Mouse (Mus musculus) v-Abl transformed pro-B cells (cell line): ENCODE data around the gene Unc13d.

Source experiments
- in situ Hi-C, 2 experiments: fragments of 400-800 bp; cut with MboI; formaldehyde crosslinking; loops; one replicate each; pipeline ENCODE4 v1.15.1; 2025; ENCODE audit not compliant: unreplicated experiment in 2 of 2

Unc13d gene

GRCm38 (mm10) chr11:116025056-116025845 lies 52.5 kb downstream of the Unc13d start:
- in situ Hi-C loops: loop anchor here in 1 of 2 experiments (5.0 to 10.0 kb wide), 2 partner anchors 107 to 820 kb away; partner anchors contain the start of genes Jmjd6, Mettl23 and Trim65

DNA sequence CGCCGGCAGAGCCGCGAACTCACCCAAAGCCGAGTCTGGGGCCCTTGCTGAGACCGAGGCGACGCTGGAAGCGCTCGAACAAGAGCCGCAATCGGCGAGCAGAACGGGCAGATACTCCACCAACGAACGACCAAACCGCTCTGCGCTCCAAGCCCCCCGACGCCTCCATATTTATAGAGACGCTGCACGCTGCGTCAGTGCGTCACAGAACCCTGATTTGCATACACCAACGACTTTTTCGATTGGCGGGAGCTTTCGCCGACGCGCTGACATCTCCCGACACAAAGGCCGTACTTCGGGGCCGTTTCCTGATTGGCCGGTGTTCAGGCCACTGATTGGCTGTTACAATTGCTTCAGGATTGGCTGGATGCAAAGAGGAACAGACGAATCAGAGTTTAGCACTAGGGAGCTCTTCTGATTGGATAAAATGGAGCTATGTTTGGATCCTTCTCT lies 53.4 kb downstream of the Unc13d start:
- in situ Hi-C loops: loop anchor here in 1 of 2 experiments (10.0 kb wide), 1 partner anchor 820 kb away; the partner anchor contains the start of genes Jmjd6 and Mettl23

DNA sequence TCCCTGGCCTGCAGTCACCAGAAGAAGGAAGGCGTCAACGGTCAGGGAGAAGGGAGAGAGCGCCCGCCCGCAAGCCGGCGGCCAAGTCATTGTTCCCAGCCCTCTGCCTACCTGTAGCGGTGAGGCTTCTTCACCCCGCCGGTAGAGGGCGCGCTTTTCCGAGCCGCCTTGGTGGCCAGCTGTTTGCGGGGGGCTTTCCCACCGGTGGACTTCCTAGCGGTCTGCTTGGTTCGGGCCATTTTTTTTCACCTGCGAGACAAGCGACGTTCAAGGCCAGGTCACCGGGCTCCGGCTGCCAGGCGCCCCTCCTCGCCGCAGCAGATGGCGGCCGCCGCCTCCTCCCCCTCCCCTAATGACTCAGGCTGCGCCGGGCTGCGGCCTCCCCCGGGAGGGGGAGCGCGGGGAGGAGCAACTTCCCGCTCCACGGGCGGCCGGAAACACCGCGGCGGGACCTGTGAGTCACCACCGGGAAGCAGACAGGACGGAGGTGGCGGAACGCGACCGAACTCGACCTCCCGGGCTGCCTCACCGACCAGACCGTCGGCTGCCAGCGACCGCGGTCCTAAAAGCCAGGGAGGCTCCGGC lies 53.9 kb downstream of the Unc13d start:
- in situ Hi-C loops: loop anchor here in 1 of 2 experiments (10.0 kb wide), 1 partner anchor 821 kb away; the partner anchor contains the start of genes Jmjd6 and Mettl23

- in situ Hi-C loops: loop anchor here in 1 of 2 experiments (10.0 kb wide), 1 partner anchor 822 kb away; the partner anchor contains the start of genes Jmjd6 and Mettl23
These were observed 54.5 kb downstream of the Unc13d start for GRCm38 (mm10) chr11:116023074-116023770.

GRCm38 (mm10) chr11:116022256-116022780 lies 55.4 kb downstream of the Unc13d start:
- in situ Hi-C loops: loop anchor here in 1 of 2 experiments (10.0 kb wide), 1 partner anchor 822 kb away; the partner anchor contains the start of genes Jmjd6 and Mettl23

- in situ Hi-C loops: loop anchor here in 1 of 2 experiments (10.0 kb wide), 1 partner anchor 823 kb away; the partner anchor contains the start of genes Jmjd6 and Mettl23
These were observed 56.2 kb downstream of the Unc13d start for GRCm38 (mm10) chr11:116021328-116022220.

DNA sequence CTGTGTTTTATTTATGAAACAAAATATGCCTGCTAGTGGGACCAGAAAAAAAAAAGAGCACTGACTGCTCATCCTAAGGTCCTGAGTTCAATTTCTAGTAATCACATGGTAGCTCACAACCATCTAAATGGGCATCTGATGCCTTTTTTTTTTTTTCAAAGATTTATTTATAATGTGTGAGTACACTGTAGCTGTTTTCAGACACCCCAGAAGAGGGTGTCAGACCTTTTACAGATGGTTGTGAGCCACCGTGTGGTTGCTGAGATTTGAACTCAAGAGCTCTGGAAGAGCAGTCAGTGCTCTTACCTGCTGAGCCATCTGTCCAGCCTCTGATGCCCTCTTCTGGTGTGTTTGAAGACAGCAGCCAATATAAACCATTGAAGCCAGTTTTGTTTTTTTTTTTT lies 57.2 kb downstream of the Unc13d start:
- in situ Hi-C loops: loop anchor here in 1 of 2 experiments (10.0 kb wide), 1 partner anchor 824 kb away; the partner anchor contains the start of genes Jmjd6 and Mettl23

DNA sequence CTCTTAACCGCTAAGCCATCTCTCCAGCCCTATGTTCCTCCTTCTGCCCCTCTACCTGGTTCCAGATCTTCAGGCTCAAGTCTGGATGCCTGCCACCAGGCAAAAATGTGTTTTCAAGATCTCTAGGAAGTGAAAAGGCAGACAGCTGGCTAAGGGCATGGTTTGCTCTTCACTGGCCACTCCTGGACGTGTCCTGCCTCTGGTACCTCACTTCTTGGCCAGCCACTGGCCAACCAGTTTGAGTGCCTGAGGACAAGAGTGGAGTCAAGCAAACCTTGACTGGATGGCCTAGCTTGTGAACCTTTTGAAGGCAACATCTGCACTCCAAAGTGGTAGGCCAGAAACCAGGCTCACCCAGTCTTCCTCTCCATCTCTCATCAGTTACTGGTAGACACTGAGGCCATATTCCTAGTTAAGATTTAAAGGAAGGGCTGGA lies 57.8 kb downstream of the Unc13d start:
- in situ Hi-C loops: loop anchor here in 1 of 2 experiments (10.0 kb wide), 2 partner anchors 295 to 825 kb away; partner anchors contain the start of genes Jmjd6 and Mettl23

DNA sequence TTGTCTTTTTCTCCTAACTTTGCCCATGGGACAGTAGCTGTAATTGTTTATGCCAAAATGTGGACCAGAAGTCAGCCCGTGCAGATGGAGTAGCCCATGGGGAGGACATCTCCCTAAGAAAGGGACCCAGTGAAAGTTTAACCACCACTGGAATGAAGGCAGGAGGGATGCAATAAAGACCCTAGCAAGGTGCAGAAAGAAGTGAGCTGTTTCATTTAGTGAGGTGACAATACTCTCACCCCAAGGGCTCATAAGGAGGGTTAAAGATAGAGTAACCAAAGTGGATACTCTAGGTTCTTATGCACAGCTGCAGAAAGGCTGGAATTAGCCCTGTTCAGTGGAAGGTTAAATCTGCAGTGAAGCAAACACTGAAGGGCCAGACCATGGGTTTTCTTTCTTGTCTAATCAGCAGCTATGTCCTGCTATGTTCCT lies 58.4 kb downstream of the Unc13d start:
- in situ Hi-C loops: loop anchor here in 1 of 2 experiments (10.0 kb wide), 1 partner anchor 295 kb away; no protein-coding TSS in a partner anchor

DNA sequence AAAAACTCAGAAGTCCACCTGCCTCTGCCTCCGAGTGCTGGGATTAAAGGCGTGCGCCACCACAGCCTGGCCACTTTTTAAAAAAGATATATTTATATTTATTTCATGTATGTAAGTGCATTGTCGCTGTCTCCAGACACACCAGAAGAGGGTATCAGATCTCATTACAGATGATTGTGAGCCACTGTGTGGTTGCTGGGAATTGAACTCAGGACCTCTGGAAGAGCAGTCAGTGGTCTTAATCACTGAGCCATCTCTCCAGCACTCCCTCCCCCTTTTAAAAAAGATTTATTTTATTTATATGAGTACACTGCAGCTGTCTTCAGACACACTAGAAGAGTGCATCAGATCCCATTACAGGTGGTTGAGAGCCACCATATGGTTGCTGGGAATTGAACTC lies 58.9 kb downstream of the Unc13d start:
- in situ Hi-C loops: loop anchor here in 1 of 2 experiments (10.0 kb wide), 1 partner anchor 294 kb away; no protein-coding TSS in a partner anchor

DNA sequence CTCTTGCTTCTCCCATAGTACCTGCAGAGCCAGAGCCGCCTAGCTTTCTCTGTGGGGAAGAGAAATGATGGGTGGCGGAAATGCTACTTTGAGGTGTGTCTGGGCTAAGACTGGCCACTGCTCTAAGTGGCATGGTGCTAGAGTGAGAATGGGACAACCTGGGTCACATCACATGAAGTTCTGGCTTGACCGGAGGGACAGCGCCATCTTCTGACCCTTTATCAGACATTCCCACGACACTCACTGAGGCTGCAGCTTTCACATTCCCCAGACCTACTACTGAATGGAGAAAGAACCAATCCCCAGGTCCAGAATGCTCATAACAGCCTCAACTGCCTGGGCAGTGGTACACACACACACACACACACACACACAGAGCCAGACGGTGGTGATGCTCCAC lies 59.7 kb downstream of the Unc13d start:
- in situ Hi-C loops: loop anchor here in 1 of 2 experiments (10.0 kb wide), 1 partner anchor 293 kb away; no protein-coding TSS in a partner anchor

- in situ Hi-C loops: loop anchor here in 1 of 2 experiments (10.0 kb wide), 1 partner anchor 290 kb away; no protein-coding TSS in a partner anchor
These were observed 62.9 kb downstream of the Unc13d start for GRCm38 (mm10) chr11:116014821-116015220.

DNA sequence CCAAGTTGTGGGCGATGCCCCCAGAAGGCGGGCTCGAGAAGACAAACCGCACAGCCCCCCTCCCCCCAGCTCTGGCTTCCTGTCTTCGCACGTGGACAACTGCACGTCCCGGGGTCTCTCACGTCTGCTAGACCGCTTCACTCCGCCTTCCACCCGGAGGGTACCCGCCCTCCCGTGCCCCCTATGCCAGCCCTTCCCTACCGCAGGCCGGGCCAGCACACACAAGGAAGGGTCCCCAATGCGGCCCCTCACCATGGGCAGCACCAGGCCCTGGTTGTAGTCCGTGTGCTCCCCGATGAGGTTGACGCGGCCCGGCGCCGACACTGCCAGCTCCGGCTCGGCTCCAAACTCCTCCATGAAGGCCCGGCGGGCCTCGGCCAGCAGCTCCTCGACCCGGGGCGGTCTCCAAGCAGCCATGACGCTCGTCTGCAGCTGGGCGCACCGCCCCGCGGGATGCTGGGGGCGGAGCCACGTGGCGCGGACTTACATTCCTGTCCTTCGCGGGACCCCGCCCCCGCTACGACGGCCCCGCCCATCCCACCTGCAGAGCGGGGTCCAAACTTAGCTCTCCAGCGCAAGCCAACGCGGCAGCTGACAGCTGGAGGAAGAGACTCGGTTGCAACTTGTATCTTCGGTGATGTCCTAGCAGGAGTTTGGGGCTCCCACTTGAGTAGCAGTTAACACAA lies 65.4 kb downstream of the Unc13d start, which contains the start of gene Galk1:
TSS of gene Galk1 (minus strand) at position 458 of the 686 bp plus-strand sequence.
- in situ Hi-C loops: loop anchor here in 1 of 2 experiments (10.0 kb wide), 1 partner anchor 288 kb away; no protein-coding TSS in a partner anchor
